Mouse (Mus musculus) cerebral cortex, adult 2 months (tissue): ENCODE results near the gene Nkiras2.

Experiments
- WGBS: fragments of 180-500 bp; shearing (Covaris S2); methylation state at CpG from one replicate; pipeline ENCODE4 v1.1.7; 2018; 5-methylcytosine and 5-hydroxymethylcytosine counted together

Nkiras2 gene

GRCm38 (mm10) chr11:100618761-100619484, at the start of gene Nkiras2:
TSS of gene Nkiras2 (plus strand) at chr11:100619244.
- WGBS = 2% methylated on average over 36 of the region's 36 CpGs

DNA sequence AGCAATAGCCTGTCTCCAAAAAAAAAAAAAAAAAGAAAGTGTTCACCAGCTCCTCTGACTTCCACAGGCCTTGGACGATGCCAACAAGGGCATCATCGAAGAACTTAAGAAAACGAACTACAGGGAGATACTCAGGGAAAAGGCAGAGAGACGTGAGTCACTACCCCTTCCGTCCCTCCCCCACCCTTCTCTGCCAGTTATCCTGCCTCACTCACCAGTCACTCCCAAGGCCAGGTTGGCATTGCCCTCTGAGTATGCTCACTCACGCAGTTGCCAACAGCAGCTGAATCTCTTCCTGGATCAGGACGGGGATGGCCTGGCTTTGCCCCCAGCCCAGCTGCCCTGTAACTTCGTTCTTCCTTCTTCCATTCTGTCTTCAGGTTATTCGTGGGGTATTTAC, 49.3 kb upstream of the Nkiras2 start:
- WGBS = 61% methylated on average over 9 of the region's 9 CpGs

- WGBS = 2% methylated on average over 8 of the region's 8 CpGs
Observed at GRCm38 (mm10) chr11:100570430-100571201, 48.4 kb upstream of the Nkiras2 start.

- WGBS = 5% methylated on average over 16 of the region's 16 CpGs
Observed at GRCm38 (mm10) chr11:100571202-100571567, 47.9 kb upstream of the Nkiras2 start.

GRCm38 (mm10) chr11:100574188-100574587, 44.9 kb upstream of the Nkiras2 start:
- 75% methylated on average over 3 of the region's 3 CpGs for WGBS

- whole genome bisulfite sequencing = 1% methylated on average over 47 of the region's 47 CpGs
Observed at GRCm38 (mm10) chr11:100574708-100575483, 44.1 kb upstream of the Nkiras2 start, which contains the start of gene Cnp. TSS of gene Cnp (plus strand) at chr11:100574904.

DNA sequence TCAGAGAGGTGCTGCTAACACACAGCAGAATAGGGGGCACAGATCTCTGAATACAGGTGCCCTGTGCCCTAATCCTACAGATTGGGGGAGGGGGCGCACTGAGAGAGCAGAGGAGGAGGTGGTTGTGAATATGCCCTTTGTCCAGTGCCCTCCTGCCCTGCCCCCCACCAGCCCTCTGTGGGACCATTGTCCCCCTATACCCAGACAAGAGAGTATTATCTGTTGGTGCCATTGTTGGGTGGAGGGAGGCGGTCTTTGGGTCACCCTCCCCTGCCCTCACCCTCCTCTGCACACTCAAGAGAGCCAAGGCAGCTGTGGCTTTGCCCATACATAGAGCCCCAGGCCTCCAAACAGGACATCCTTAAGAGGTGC, 43.6 kb upstream of the Nkiras2 start:
- WGBS = 37% methylated on average over 2 of the region's 2 CpGs

DNA sequence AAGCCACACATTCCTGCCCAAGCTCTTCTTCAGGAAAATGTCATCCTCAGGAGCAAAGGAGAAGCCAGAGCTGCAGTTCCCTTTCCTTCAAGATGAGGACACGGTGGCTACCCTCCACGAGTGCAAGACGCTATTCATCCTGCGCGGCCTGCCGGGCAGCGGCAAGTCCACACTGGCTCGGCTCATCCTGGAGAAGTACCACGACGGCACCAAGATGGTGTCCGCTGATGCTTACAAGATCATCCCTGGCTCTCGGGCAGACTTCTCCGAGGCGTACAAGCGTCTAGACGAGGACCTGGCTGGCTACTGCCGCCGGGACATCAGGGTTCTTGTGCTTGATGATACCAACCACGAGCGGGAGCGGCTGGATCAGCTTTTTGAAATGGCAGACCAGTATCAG, 42.8 kb upstream of the Nkiras2 start:
- 73% methylated on average over 21 of the region's 21 CpGs for WGBS

DNA sequence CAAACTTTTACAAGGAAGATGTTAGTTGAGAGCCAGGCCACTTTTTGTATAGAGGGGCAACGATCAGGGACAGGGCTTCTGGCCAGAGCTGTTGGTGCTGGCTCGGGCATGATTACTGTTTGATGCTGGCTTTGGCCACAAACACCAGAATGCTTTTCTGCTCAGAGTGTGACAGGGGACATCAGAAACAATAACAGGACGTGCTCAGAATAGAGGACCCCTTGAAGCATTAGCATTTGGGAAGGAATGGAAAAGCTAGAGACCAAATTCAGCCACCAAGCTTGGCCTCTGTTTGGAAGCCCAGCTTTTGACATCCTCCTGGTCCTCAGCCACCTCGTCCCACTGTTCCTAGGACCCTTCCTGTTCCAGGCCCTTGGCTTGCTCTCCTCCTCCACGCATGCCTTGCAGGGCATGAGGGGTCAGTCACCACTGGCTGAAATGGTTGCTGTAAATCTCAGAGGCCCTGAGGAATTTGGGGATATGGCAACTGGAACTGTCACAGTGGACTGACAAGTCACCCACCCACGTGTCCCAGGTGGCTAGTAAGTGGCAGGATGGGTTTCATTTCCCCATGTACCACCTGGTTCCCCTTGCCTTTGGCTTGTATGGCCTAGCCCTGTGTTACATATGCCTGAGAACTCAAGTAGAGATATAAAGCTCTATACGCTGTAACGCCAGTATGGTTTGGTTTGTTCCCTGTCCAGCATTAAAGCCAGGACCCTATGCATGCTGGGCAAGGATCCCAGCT, 41.0 kb upstream of the Nkiras2 start:
- 57% methylated on average over 8 of the region's 8 CpGs for WGBS

DNA sequence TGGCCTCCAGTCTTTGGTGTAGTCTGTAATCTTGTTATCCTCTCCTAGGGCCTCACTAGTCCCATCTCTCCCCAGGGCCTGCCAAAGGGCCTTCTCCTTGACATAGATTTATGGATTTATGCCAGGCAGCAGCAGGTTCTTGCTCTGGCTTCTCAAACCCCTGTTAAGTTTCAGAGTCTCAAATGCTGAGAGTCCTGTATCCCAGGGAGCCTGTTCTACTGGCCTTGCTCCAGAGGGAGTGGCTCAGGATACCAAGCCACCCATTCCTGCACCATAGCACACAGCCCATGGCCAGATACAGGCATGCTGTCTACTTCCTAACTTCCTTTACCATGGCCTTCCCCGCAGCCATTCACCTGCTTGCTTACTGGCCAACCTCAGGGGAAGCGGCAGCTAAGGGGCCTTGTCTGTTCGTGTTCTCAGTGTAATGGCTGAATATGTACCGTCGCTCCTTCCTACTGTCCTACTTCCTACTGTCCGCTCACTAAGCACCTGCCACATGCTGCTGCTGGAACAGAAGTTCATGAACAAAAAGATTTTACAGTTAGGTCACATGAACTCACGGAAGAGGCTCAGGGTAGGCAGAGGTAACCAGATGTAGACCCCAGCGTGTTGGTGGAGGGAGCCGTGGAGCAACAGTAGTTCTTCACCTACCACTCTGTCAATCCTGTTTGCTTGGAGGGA, 39.8 kb upstream of the Nkiras2 start:
- WGBS = 74% methylated on average over 9 of the region's 9 CpGs

GRCm38 (mm10) chr11:100580275-100580674, 38.8 kb upstream of the Nkiras2 start:
- 83% methylated on average over 13 of the region's 13 CpGs for whole genome bisulfite sequencing

DNA sequence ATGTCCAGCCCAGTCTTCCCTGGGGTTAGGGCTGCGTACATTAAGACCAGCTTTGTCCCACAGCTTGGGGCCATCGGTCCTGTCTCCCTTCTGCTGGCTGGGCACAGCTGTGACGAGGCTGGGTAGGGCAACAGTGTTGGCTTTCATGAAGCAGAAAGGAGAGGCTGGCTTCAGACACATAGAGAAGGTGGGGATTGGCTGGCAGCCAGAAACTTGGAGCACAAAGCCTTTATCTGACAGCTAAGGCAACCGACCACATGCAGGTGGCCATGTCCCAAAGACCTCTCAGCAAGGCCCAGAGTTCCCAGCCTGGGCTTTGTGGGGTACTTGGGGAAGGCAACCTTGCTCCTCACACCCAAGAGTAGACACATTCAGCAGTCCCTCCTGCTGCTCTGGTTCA, 37.3 kb upstream of the Nkiras2 start:
- WGBS = 37% methylated on average over 4 of the region's 4 CpGs

GRCm38 (mm10) chr11:100582413-100582812, 36.6 kb upstream of the Nkiras2 start:
- 83% methylated on average over 1 of the region's 1 CpGs for WGBS

- WGBS = 83% methylated on average over 2 of the region's 2 CpGs
Observed at GRCm38 (mm10) chr11:100582836-100583235, 36.2 kb upstream of the Nkiras2 start.

- WGBS = 69% methylated on average over 7 of the region's 7 CpGs
Observed at GRCm38 (mm10) chr11:100584561-100584961, 34.5 kb upstream of the Nkiras2 start.

GRCm38 (mm10) chr11:100585148-100585547, 33.9 kb upstream of the Nkiras2 start:
- WGBS = 89% methylated on average over 3 of the region's 3 CpGs

DNA sequence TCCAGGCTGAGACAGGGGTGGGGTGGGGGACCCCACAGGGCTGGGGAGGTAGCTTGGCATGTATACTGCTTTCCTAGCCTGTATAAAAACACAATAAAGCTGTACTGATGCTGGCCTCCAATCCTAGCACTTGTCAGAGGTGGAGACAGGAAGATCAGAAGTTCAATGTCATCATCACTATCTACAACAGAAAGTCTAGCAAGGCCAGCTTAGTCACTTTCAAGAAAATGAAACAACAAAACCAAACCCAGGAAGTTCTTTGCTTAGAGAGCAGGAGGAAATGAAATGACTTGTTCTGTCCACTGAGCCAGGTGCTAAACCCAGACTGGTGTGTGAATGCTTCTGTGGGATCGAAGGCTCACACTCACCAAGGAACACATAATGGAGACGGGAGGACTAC, 30.6 kb upstream of the Nkiras2 start:
- 77% methylated on average over 2 of the region's 2 CpGs for whole genome bisulfite sequencing

GRCm38 (mm10) chr11:100592346-100593046, 26.5 kb upstream of the Nkiras2 start:
- 56% methylated on average over 11 of the region's 11 CpGs for WGBS

DNA sequence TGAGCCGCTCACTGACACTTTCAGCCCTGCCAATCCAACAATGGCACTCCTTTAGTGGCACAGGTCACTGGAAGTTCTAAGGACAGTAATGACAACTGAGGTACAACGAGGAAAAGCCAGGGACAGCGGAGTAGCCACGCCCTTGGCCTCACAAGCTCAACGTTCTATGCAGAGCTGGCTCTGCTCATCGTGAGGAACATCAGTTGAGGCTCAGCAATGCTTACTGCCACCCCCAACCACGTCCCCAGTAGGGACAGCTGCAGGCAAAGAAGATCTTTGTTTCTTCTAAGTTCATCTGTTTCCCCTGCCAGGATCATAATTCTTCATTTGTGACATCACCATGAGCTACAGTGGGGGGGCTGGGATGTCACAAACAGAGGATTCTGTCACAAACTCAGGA, 24.4 kb upstream of the Nkiras2 start:
- WGBS = 64% methylated on average over 7 of the region's 7 CpGs

DNA sequence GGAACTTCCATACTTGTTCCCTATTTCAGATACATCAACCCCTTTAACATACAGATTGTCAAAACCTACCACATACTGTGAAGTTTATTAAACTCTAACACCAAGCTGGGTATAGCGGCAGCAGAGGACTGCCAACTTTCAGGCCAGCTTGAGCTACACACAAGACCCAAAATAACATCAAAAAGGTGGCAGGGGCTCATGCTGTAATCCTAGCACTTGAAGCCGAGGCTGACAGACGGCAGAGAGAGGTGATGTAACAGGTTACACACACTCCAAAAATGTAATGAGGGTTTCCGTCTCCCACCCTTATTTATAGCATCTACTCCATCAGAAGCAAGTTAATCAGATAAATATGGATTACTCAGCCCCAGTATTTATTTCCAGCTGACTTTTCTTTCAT, 23.5 kb upstream of the Nkiras2 start:
- 49% methylated on average over 4 of the region's 4 CpGs for WGBS

- WGBS = 81% methylated on average over 4 of the region's 4 CpGs
Observed at GRCm38 (mm10) chr11:100598074-100598473, 21.0 kb upstream of the Nkiras2 start.
